Mouse (Mus musculus): Measurements from ENCODE around the gene Epb41l4b. TPM values are rescaled to one million over a fixed set of nuclear protein-coding genes. Genes with fewer than 3 reads are reported as not detected.
A peak's percentile ranks its signal among the peaks of the same experiment; 100 is the strongest.

The Epb41l4b gene
- polyA plus RNA-seq, 1 experiment: 8.7 TPM

DNA sequence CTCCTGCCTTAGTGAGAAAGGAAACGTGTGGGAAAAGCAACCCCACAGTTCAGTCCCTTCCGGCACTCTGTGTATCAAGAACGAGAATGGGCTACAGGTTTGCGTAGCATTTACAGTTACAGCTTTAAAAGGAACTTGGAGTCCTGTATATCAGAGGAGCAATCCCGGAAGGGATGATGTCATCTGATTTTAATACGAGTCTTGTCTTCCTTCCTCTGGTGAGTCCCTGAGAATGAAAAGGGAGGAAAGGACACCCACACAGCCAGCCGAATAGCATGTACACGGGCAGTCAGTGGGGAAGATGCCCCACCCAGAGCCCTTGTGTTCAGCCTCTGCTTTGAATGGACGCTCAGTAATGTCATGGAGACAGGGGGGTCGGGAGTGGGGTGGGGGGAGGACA is 115.3 kb downstream of the Epb41l4b start:
- no peak for TF ChIP-seq POLR2A (IDR thresholded peaks at IDR 0.05; ENCODE audit: borderline replicate concordance, extremely low read depth, insufficient read depth, insufficient read length, poor library complexity, severe bottlenecking)
- no peak for TF ChIP-seq CTCF (IDR thresholded peaks at IDR 0.05; ENCODE audit: borderline replicate concordance, extremely low read depth, insufficient read depth, insufficient read length)
- DNase-seq (ENCODE audit: low read depth): no peak

DNA sequence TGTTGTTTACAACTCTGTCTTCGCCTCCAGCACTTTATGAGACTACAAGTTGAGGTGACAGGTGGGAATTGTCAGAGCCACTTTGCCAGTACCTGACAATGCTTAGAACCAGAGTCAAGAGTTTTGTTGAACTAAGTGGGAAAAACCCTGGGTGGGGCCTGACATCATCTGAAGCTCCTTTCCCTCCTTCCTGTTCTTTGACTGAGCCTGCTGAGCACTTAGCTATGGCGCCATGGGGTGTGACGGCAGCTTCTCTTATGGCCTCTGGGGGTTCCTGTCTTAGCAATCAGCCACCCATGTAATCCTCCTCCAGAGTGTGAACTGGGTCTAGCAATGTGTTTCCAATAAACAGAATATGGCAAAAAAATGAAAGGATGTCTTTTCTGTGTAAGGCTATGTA is 119.7 kb downstream of the Epb41l4b start:
- TF ChIP-seq CTCF (IDR thresholded peaks at IDR 0.05; ENCODE audit: borderline replicate concordance, extremely low read depth, insufficient read depth, insufficient read length) (no peak), POLR2A (IDR thresholded peaks at IDR 0.05; ENCODE audit: borderline replicate concordance, extremely low read depth, insufficient read depth, insufficient read length, poor library complexity, severe bottlenecking) (no peak)
- no peak for DNase-seq (ENCODE audit: low read depth)

DNA sequence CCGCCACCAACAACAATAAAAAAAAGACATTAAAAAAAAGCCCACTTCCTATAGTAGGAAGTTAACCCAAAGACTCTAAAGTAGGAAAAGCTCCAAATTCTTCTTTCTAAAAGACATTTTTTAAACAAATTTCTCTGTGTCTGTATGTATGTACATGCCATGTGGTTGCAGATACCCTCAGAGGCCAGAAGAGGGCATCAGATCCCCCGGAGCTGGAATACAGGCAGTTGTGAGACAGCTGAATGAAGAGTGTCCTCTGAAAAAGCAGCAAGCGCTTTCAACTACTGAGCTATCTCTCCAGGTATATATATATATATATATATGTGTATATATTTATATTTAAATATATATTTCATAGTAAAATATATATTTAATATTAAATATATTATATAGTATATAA is 121.9 kb downstream of the Epb41l4b start:
- TF ChIP-seq POLR2A (IDR thresholded peaks at IDR 0.05; ENCODE audit: borderline replicate concordance, extremely low read depth, insufficient read depth, insufficient read length, poor library complexity, severe bottlenecking) (no peak), CTCF (IDR thresholded peaks at IDR 0.05; ENCODE audit: borderline replicate concordance, extremely low read depth, insufficient read depth, insufficient read length) (peak; percentile 38; the same call in 1 of the 2 replicates)
- DNase-seq (ENCODE audit: low read depth): no peak

DNA sequence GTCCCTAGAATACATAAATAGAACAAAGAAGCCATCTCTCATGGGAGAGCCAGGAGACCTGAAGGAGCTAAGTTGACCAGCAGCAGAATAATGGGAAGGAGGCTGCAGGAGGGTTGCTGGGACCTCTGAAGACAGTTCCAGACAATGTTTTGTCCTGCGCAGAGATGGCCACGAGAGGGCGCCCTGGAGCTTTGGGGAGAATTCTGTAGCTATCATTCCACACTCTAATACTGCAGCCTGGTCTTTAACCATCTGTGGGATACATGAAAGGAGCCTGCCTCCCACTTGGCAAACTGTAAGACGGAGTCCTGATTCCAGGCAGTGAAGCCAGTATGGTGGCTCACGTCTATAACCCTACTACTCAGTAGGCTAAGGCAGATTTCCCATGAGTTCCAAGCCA is 126.0 kb downstream of the Epb41l4b start:
- DNase-seq (ENCODE audit: low read depth): peak; percentile 66
- TF ChIP-seq POLR2A (IDR thresholded peaks at IDR 0.05; ENCODE audit: borderline replicate concordance, extremely low read depth, insufficient read depth, insufficient read length, poor library complexity, severe bottlenecking) (no peak), CTCF (IDR thresholded peaks at IDR 0.05; ENCODE audit: borderline replicate concordance, extremely low read depth, insufficient read depth, insufficient read length) (peak; percentile 81)

GRCm38 (mm10) chr4:57016366-57017171 is 126.7 kb downstream of the Epb41l4b start:
- TF ChIP-seq POLR2A (IDR thresholded peaks at IDR 0.05; ENCODE audit: borderline replicate concordance, extremely low read depth, insufficient read depth, insufficient read length, poor library complexity, severe bottlenecking): no peak
- TF ChIP-seq CTCF (IDR thresholded peaks at IDR 0.05; ENCODE audit: borderline replicate concordance, extremely low read depth, insufficient read depth, insufficient read length): no peak
- DNase-seq (ENCODE audit: low read depth): no peak

DNA sequence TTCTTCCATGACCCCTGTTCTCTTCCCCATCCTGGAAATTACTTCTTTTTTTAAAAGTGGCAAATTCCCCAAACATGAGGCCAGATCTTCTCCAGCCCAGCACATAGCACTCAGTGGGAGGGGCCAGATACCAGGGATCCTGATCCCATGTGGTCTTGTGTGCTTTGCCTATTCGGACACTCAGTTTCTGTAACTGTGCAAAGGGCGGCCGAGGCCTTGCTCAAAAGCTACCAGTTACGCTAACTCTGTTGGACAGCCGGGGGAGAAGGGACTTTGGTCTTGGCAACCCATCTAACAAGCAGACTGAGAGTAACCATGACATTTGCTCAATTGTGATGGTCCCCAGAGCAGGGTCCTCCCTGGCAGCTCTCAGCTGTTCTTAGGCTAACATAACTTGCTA is 128.2 kb downstream of the Epb41l4b start:
- no peak for DNase-seq (ENCODE audit: low read depth)
- TF ChIP-seq CTCF (IDR thresholded peaks at IDR 0.05; ENCODE audit: borderline replicate concordance, extremely low read depth, insufficient read depth, insufficient read length) (no peak), POLR2A (IDR thresholded peaks at IDR 0.05; ENCODE audit: borderline replicate concordance, extremely low read depth, insufficient read depth, insufficient read length, poor library complexity, severe bottlenecking) (no peak)

DNA sequence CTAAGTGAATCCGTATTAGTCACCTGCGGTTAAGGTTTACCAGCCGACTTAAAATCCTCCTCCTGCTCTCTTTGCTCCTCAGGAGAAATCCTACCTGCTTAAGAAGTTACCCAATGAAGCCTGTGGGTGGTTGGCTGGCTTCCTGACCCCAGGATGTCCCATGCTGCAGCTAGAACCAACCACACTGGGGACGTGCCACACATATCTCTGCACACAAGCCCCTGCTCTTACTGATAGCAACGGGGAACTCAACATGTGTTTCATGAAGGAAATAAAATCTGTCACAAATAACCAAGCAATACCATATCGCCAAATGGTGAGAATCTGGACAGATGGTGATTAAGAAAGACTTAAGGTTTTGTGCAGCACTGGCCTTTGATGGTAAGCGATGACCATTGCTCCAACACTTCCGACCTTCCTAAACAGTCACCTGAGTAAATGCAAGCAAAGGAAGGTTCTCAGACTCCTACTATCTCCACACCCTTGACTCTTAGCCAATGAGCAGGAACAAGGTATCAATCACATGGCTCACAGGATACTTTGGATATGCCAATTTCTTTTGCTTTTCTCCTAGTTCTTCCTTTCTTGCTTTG is 131.7 kb downstream of the Epb41l4b start:
- DNase-seq (ENCODE audit: low read depth): no peak
- TF ChIP-seq CTCF (IDR thresholded peaks at IDR 0.05; ENCODE audit: borderline replicate concordance, extremely low read depth, insufficient read depth, insufficient read length) (no peak), POLR2A (IDR thresholded peaks at IDR 0.05; ENCODE audit: borderline replicate concordance, extremely low read depth, insufficient read depth, insufficient read length, poor library complexity, severe bottlenecking) (no peak)

DNA sequence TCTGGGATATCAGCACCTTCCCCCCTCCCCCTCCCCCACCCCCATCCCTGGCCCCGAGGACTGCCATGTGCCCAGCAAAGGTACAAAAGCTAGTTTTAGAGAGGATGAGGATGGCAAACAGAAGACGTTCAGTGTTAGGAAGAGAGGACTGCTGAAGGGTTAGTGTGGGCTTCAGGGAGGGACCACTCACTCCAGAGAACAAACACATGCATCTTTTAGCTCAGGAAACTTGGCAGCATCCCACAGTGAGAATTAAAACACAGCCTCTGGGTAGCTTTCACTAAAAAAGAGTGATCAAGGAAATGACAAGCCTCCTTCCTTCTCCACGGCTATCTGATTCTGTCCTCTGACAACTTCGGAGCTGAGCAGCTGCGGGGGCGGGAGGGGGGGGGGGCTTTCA is 132.3 kb downstream of the Epb41l4b start:
- no peak for TF ChIP-seq POLR2A (IDR thresholded peaks at IDR 0.05; ENCODE audit: borderline replicate concordance, extremely low read depth, insufficient read depth, insufficient read length, poor library complexity, severe bottlenecking)
- TF ChIP-seq CTCF (IDR thresholded peaks at IDR 0.05; ENCODE audit: borderline replicate concordance, extremely low read depth, insufficient read depth, insufficient read length): no peak
- DNase-seq (ENCODE audit: low read depth): peak; percentile 52

- no peak for DNase-seq (ENCODE audit: low read depth)
- TF ChIP-seq CTCF (IDR thresholded peaks at IDR 0.05; ENCODE audit: borderline replicate concordance, extremely low read depth, insufficient read depth, insufficient read length): no peak
- no peak for TF ChIP-seq POLR2A (IDR thresholded peaks at IDR 0.05; ENCODE audit: borderline replicate concordance, extremely low read depth, insufficient read depth, insufficient read length, poor library complexity, severe bottlenecking)
Observed at GRCm38 (mm10) chr4:57010425-57010824, 132.8 kb downstream of the Epb41l4b start.

GRCm38 (mm10) chr4:57007717-57008116 is 135.5 kb downstream of the Epb41l4b start:
- TF ChIP-seq POLR2A (IDR thresholded peaks at IDR 0.05; ENCODE audit: borderline replicate concordance, extremely low read depth, insufficient read depth, insufficient read length, poor library complexity, severe bottlenecking): no peak
- TF ChIP-seq CTCF (IDR thresholded peaks at IDR 0.05; ENCODE audit: borderline replicate concordance, extremely low read depth, insufficient read depth, insufficient read length): no peak
- no peak for DNase-seq (ENCODE audit: low read depth)

DNA sequence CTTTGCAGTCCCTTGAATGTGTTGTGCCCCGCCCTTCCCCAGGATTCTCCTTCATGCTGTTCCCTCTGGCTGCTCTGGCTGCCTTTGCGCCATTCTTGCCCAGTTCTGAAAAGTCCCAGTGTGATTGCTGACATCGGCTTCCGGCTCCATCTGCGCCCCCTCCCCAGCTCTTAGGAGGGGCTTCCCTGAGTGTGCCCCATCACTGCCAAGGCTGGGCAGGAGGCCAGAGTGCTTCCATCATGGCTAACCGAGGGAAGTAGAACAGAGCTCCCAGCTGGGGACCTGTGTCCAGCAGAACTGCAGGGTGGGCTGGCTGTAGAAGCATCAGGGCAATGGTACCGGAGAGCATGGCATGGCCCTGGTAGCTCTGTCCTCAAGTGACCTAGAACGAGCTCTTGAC is 138.2 kb downstream of the Epb41l4b start:
- no peak for TF ChIP-seq CTCF (IDR thresholded peaks at IDR 0.05; ENCODE audit: borderline replicate concordance, extremely low read depth, insufficient read depth, insufficient read length)
- TF ChIP-seq POLR2A (IDR thresholded peaks at IDR 0.05; ENCODE audit: borderline replicate concordance, extremely low read depth, insufficient read depth, insufficient read length, poor library complexity, severe bottlenecking): no peak
- peak; percentile 84 for DNase-seq (ENCODE audit: low read depth)

- no peak for DNase-seq (ENCODE audit: low read depth)
- no peak for TF ChIP-seq CTCF (IDR thresholded peaks at IDR 0.05; ENCODE audit: borderline replicate concordance, extremely low read depth, insufficient read depth, insufficient read length)
- no peak for TF ChIP-seq POLR2A (IDR thresholded peaks at IDR 0.05; ENCODE audit: borderline replicate concordance, extremely low read depth, insufficient read depth, insufficient read length, poor library complexity, severe bottlenecking)
Observed at GRCm38 (mm10) chr4:57003886-57004285, 139.4 kb downstream of the Epb41l4b start.

Measured in brain, embryonic 14.5 days (tissue).